Mouse (Mus musculus) adrenal gland (tissue): ENCODE results near the gene Efemp2.

ENCODE experiments used
- intact Hi-C: fragments of 180-260 bp; cut with DNase I; formaldehyde crosslinking; loops from one replicate; pipeline ENCODE4 v1.15.1; 2025

Gene Efemp2

GRCm38 (mm10) chr19:5474281-5475068, 721 bp downstream of the Efemp2 start:
- intact Hi-C loops, result no loop called here

DNA sequence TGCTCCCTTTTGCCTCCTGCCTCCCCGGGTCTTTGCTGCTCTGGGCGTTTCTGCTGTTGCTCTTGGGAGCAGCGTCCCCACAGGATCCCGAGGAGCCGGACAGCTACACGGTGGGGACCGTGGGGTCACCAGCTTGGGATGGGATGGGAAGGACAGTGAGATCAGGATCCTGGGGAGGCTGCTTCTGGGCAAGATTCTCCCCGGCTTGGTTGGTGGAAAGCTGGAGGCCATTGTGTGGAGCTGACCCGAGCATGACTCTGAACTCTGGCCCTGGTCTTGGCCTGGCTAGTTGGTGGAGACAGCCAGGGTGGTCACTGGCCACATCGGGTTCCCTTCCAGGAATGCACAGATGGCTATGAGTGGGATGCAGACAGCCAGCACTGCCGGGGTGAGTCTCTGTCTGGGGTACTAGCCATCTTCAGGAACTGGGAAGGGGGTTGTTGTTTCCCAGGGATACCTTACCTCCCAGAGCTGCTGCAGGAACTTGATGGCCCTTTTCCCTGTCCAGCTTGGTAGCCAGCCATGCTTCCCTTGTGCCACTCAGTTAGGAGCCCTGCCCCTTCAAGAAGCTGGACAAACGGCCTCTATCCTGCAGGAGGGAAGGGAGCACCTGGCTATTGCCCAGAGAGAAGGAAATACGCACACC, 1.4 kb downstream of the Efemp2 start:
- intact Hi-C loops, result no loop called here

DNA sequence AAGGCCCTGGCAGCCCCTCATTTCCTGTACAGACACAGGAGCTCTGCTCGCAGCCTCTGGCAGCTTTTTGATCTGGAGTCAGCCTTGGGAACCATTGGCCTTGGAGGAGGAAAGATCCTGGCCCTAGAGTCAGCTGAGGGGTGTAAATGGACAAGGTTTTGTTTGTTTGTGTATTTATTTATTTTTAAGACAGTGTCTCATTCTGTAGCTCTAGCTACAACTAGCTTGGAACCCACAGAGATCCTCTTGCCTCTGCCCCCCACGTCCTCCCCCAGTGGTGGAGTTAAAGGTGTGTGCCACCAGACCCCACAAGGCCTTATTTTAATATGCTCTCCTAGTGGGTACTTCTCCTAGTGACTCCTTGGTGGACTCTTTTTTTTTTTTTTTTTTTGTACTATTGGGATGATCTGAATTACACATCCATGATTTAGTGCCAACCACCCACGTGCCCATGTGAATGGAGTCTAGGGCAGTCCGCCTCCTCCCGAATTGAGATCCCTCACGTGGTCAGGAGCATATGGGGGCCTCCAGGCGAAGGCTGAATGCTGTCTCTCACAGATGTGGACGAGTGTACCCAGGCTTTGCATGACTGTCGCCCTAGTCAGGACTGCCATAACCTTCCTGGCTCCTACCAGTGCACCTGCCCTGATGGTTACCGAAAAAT, 3.4 kb downstream of the Efemp2 start:
- intact Hi-C loops, result no loop called here

DNA sequence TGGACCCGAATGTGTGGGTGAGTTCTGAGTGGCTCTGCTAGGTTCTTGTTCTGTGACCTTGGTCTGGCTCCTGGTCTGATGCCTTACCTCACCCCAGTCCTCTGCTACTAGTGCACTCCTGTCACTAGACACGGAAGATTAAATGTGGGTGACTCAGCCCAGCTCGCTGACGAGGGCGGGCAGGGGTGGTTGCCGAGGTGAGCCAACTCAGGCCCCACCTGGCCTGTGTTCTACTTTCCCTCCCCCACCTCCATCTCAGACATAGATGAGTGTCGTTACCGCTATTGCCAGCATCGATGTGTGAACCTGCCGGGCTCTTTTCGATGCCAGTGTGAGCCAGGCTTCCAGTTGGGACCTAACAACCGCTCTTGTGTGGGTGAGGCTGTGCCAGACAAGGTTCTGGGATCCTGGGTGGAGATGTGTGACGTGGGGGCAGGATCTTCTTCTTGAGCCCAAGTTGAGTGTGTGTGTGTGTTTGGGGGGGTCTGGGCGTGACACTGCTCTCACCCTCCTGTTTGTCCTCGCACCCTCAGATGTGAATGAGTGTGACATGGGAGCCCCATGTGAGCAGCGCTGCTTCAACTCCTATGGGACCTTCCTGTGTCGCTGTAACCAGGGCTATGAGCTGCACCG, 4.0 kb downstream of the Efemp2 start:
- intact Hi-C loops, result no loop called here

- intact Hi-C loops, result no loop called here
Measured at GRCm38 (mm10) chr19:5480016-5480415, 6.3 kb downstream of the Efemp2 start.

- intact Hi-C loops, result no loop called here
Measured at GRCm38 (mm10) chr19:5481398-5481797, 7.6 kb downstream of the Efemp2 start.

- intact Hi-C loops, result no loop called here
Measured at GRCm38 (mm10) chr19:5483386-5484359, 9.9 kb downstream of the Efemp2 start.

DNA sequence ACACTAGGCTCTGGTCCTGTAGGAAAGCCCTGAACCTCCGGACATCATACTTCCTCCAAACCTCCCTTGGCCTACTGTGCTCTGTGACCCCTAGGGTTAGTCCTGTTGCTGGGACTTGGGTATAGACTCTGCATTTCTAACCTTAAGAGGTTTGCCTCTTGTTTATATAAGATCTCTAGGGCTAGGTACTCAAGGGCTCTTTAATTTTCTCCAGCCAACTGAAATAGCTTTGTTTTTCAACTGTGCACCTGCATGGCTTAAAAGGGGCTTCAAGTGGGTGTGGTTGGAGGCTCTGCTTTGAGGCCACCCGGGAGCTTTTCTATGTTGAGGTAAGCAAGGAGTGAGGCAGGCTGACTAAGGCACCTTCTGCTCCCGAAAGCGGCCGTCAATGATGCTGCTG, 10.7 kb downstream of the Efemp2 start:
- intact Hi-C loops, result no loop called here

GRCm38 (mm10) chr19:5485371-5485770, 11.6 kb downstream of the Efemp2 start:
- intact Hi-C loops, result loop anchor here (5.0 kb wide), 1 partner anchor 53 kb away; no protein-coding TSS in a partner anchor

GRCm38 (mm10) chr19:5485821-5486220, 12.1 kb downstream of the Efemp2 start:
- intact Hi-C loops, result loop anchor here (5.0 kb wide), 1 partner anchor 54 kb away; no protein-coding TSS in a partner anchor

DNA sequence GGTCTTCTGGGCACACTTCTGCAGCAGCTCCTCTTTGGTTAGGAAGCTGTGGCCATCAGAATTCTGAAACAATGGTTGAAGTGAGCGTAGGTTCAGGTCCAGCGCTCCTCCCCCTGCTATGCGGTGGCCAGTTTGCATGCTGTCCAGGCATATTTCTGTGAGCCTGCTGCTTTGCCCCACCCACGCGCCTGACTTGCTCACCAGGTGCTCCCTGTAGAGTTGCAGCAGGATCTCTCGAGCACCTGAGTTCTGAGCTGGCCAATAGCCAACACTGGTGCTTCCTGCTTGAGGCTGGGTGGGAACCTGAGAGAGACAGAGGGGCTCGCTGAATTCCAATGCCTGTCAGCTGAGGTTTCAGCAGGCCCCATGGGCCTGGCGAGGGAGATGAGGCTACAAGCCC, 12.5 kb downstream of the Efemp2 start:
- intact Hi-C loops, result loop anchor here (5.0 kb wide), 1 partner anchor 54 kb away; no protein-coding TSS in a partner anchor

DNA sequence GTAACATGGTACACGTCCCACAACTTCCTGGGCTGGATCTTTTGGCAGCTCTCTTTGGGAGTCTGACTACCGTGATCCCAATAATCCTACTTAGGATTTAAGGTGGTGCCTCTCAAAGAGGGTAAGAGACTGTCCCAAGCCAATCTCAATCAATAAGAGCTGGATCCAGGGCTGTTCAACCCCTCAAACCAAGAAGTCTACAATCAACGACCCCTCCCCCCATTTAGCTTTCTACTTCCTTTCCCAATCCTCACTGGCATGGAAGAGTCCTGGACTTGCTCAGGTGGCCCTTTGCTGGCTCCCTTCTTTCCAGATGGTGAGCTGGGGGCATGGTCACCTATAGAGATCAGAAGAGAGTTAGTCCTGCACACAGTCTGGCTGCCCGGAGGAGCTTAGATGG, 13.0 kb downstream of the Efemp2 start:
- intact Hi-C loops, result loop anchor here (5.0 kb wide), 1 partner anchor 54 kb away; no protein-coding TSS in a partner anchor

DNA sequence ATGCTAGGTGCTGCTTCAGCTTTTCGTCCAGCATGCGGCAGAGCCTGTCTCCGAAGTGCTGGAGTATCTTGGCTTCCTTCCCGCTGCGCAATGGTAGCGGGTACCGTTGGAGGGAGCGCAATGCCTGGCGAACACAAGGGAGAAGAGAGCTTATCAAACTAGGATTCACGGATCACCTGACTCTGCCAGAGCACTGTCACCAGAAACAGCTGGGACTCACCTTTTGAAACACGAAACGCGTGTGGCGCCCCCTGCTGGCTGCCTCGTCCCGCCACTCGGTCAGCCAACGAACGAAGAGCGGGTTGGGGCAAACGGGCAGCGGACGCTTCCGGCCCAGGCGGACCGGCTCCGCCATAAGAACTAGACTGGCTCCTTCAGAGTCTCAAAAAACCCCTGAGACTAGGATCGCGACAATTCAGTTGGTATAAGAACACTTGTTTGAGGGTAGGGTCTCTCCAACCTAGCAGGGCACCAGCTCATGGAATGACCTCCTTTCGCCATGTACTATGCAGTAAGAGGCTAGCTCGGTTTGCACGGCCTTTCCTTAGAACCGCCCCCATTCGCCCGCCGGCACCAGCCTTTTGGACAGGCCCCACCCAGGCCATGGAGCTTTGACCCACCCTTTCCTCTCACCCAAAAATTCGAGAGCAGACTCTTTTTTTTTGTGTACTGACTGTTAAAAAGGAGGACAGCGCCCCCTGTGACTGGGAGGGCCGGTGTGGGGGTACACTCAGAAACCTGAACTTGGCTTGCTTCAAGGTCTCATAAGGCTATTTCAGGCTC, 14.2 kb downstream of the Efemp2 start, which contains the start of gene Mus81:
Mus81 (minus strand) TSS at position 635 of the 783 bp plus-strand sequence.
- intact Hi-C loops, result loop anchor here (5.0 kb wide), 1 partner anchor 56 kb away; no protein-coding TSS in a partner anchor

DNA sequence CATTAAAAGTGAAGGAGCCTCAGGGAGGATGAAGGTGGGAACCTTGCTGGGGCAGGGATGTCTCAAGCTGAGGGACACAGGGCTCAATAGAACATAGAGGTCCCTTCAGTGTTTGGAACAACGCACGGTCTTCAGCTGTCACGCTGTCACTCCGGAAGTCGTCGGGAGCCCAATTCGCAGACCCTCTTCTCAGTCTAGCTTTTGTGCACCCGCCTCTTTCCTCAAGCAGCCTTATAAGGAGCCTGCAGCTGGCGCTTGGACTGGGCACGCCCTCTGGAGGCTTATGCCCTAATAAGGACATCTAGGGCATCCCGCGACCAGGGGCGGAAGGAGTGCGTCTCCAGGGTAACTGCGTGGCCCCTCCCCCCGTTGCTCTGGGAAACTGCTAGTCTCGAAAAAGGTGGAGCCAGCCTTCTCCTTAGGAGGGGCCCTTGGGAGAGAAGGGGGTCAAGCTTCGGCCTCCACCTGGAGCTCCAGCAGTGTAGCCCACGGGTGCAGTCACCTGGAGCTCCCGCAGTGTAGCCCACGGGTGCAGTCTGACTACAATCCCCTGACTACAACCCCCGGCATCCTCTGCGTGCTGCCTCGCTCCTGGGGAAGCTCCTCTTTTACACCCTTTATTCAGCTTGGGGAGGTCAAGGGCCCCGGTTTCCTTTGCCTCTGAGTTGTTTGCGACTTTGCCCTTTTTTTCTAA, 15.3 kb downstream of the Efemp2 start:
- intact Hi-C loops, result loop anchor here (5.0 kb wide), 1 partner anchor 57 kb away; no protein-coding TSS in a partner anchor

DNA sequence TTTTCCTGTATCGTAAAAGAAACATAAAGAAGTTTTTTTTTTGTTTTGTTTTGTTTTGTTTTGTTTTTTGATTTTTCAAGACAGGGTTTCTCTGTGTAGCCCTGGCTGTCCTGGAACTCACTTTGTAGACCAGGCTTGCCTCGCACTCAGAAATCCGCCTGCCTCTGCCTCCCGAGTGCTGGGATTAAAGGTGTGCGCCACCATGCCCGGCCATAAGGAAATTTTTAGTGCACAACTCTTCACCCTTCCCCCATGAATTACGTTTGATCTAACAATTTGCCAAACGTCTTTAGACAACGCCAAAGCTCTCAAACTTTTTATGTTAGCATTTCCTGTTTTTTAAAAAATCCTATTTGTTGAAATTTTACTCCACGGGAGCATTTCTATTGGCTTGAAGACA, 16.0 kb downstream of the Efemp2 start:
- intact Hi-C loops, result loop anchor here (5.0 kb wide), 1 partner anchor 57 kb away; no protein-coding TSS in a partner anchor

DNA sequence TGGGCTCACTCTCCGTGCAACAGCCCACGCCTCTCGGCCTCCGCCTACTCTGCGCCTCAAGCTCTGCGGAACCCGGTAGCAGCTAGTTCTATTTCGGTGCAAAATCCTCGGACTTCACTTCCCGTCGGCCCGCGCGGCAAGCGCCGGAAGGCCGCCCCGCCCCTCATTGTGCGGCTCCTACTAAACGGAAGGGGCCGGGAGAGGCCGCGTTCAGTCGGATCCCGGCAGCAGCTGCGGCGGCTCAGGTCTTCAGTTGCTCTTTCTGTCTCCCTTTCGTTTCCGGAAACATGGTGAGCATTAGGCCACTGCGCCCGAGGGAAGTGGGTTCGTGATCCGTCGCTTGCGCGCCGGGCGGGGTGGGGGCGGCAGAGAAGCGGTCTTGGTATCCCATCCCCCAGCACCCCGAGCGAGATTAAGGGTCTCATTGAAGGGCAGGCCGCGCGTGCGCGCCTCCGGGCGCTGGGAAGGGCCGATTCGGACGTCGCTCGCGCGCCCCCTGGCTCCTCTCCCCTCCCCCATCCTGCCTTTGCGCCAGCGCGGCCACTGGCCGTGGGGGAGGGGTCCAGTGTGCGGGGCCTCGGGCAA, 16.7 kb downstream of the Efemp2 start, which contains the start of gene Cfl1:
Cfl1 (plus strand) TSS at position 143 of the 585 bp plus-strand sequence.
- intact Hi-C loops, result no loop called here

GRCm38 (mm10) chr19:5490898-5491708, 17.3 kb downstream of the Efemp2 start:
- intact Hi-C loops, result no loop called here
